Mouse (Mus musculus): ENCODE results near the gene Izumo1.

GRCm38 (mm10) chr7:45654424-45655047 is 32.9 kb downstream of the Izumo1 start:
- TF ChIP-seq CTCF (conservative IDR thresholded peaks at IDR 0.05; ENCODE audit: insufficient read depth, insufficient read length, low read depth, low read length) (no peak), POLR2A (IDR thresholded peaks at IDR 0.05; ENCODE audit: low read depth, low read length) (no peak)
